Mouse (Mus musculus) neutrophil, adult 83 days (primary cell): ENCODE data around the gene Ift140. TPM values are rescaled to one million over a fixed set of nuclear protein-coding genes. Genes with fewer than 3 reads are reported as not detected.

Source experiments
- total RNA-seq, 2 experiments: library from RNA; stranded (reverse); gene quantifications; one replicate each; pipeline ENCODE4 v1.2.4; 2023

Ift140 gene
- 10 to 100 TPM; 13.2 to 21.9 TPM for total RNA-seq

GRCm38 (mm10) chr17:25015655-25016291 is at the start of gene Ift140, which contains the start of gene Cramp1l:
Gene Ift140 (plus strand): TSS chr17:25016085.
Gene Cramp1l (minus strand): TSS chr17:25015788.

GRCm38 (mm10) chr17:25083444-25083931 is 67.6 kb downstream of the Ift140 start, which contains the start of gene Tmem204:
Gene Tmem204 (minus strand): TSS chr17:25083591.

GRCm38 (mm10) chr17:25115664-25116432 is 100.0 kb downstream of the Ift140 start, which contains the start of gene Telo2:
Gene Telo2 (minus strand): TSS chr17:25115967.

GRCm38 (mm10) chr17:25120406-25120805 is 104.5 kb downstream of the Ift140 start, which contains the start of gene Ptx4:
Gene Ptx4 (plus strand): TSS chr17:25120760.

GRCm38 (mm10) chr17:25133275-25133698 is 117.4 kb downstream of the Ift140 start, which contains the start of gene Clcn7:
Gene Clcn7 (plus strand): TSS chr17:25133391.

Other genes with a start within 250 kb of the Ift140 start
- gene Meiob, start 211.8 kb upstream of the Ift140 start, total RNA-seq = not detected
- 10 to 100 TPM; 49.6 to 49.7 TPM for gene Hagh, start 175.9 kb upstream of the Ift140 start, total RNA-seq
- 1 to 10 TPM; 5.1 to 6.5 TPM for gene Fahd1, start 165.7 kb upstream of the Ift140 start, total RNA-seq
- under 1 TPM; 0.15 to 0.42 TPM for gene Igfals, start 150.1 kb upstream of the Ift140 start, total RNA-seq
- gene Nubp2, start 129.7 kb upstream of the Ift140 start, total RNA-seq = 10 to 100 TPM; 36.0 to 39.5 TPM
- 10 to 100 TPM; 20.6 to 24.6 TPM for gene Spsb3, start 129.4 kb upstream of the Ift140 start, total RNA-seq
- 10 to 100 TPM; 11.7 to 16.5 TPM for gene Eme2, start 121.0 kb upstream of the Ift140 start, total RNA-seq
- gene Mrps34, start 121.0 kb upstream of the Ift140 start, total RNA-seq = 10 to 100 TPM; 14.6 to 18.9 TPM
- 10 to 100 TPM; 15.6 to 23.0 TPM for gene Nme3, start 119.6 kb upstream of the Ift140 start, total RNA-seq
- gene Mapk8ip3, start 79.1 kb upstream of the Ift140 start, total RNA-seq = 10 to 100 TPM; 61.9 to 68.8 TPM
- gene Jpt2, start 55.4 kb upstream of the Ift140 start, total RNA-seq = 10 to 100 TPM; 36.4 to 38.8 TPM
- 10 to 100 TPM; 29.6 to 30.1 TPM for gene Cramp1l, start 297 bp upstream of the Ift140 start, total RNA-seq
- gene Tmem204, start 67.5 kb downstream of the Ift140 start, total RNA-seq = not detected
- gene Telo2, start 99.9 kb downstream of the Ift140 start, total RNA-seq = 10 to 100 TPM; 10.4 to 11.8 TPM
- gene Ptx4, start 104.7 kb downstream of the Ift140 start, total RNA-seq = not detected
- 10 to 100 TPM; 27.5 to 31.4 TPM for gene Clcn7, start 117.3 kb downstream of the Ift140 start, total RNA-seq
- under 1 TPM in 1 of 2 experiments, not detected in 1; 0.22 TPM for gene Ccdc154, start 146.4 kb downstream of the Ift140 start, total RNA-seq
- gene Gm38655, start 159.4 kb downstream of the Ift140 start, total RNA-seq = not detected
- gene BC003965, start 168.5 kb downstream of the Ift140 start, total RNA-seq = 1 to 10 TPM; 5.6 to 6.3 TPM
- 10 to 100 TPM; 15.9 to 21.7 TPM for gene Unkl, start 172.3 kb downstream of the Ift140 start, total RNA-seq
- 10 to 100 TPM; 13.4 to 15.4 TPM for gene Gnptg, start 224.0 kb downstream of the Ift140 start, total RNA-seq
- gene Tsr3, start 224.1 kb downstream of the Ift140 start, total RNA-seq = 1 to 10 TPM; 7.6 to 7.7 TPM
- 1 to 10 TPM; 5.4 to 8.2 TPM for gene Baiap3, start 240.3 kb downstream of the Ift140 start, total RNA-seq